Mouse (Mus musculus) small intestine, adult 2 months (tissue): ENCODE results near the gene Msmp. TPM values are rescaled to one million over a fixed set of nuclear protein-coding genes. Genes with fewer than 3 reads are reported as not detected.

Experiments used
- H3K27ac ChIP-seq: fragments of 200-500 bp; 2 replicates; pipeline ENCODE4 v1.5.1; 2012; ENCODE audit warnings: low read depth, low read length, control low read depth, inconsistent platforms; ENCODE audit not compliant: insufficient read depth
- H3K27me3 ChIP-seq: fragments of 200-500 bp; 2 replicates; pipeline ENCODE4 v1.6.1; 2012; ENCODE audit warnings: mild to moderate bottlenecking, moderate library complexity, low read length, inconsistent platforms; ENCODE audit not compliant: control insufficient read depth, insufficient read depth
- H3K36me3 ChIP-seq: fragments of 200-500 bp; 2 replicates; pipeline ENCODE4 v1.6.1; 2012; ENCODE audit warnings: mild to moderate bottlenecking, low read length, control low read depth, inconsistent platforms; ENCODE audit not compliant: control insufficient read depth, insufficient read depth
- H3K4me1 ChIP-seq: fragments of 200-500 bp; 2 replicates; pipeline ENCODE4 v1.6.1; 2012; ENCODE audit warnings: low read length, inconsistent platforms, mixed read lengths; ENCODE audit not compliant: control insufficient read depth, insufficient read depth, insufficient read length
- H3K4me3 ChIP-seq: fragments of 200-500 bp; 2 replicates; pipeline ENCODE4 v1.5.1; 2012; ENCODE audit warnings: low read depth, mild to moderate bottlenecking, control low read depth, inconsistent platforms, low read length, moderate library complexity
- CTCF ChIP-seq: fragments of 200-500 bp; IDR thresholded peaks from 2 replicates; pipeline ENCODE4 v1.5.1; 2012; ENCODE audit warnings: low read depth, mild to moderate bottlenecking, control low read depth, inconsistent platforms, low read length, moderate library complexity, mixed read lengths; ENCODE audit not compliant: insufficient replicate concordance, insufficient read length; ENCODE audit errors: extremely low read depth
- POLR2A ChIP-seq: fragments of 200-500 bp; IDR thresholded peaks from 2 replicates; pipeline ENCODE4 v1.6.1; 2012; ENCODE audit warnings: low read depth, mild to moderate bottlenecking, control low read depth, inconsistent platforms, low read length, moderate library complexity
- WGBS: fragments of 180-500 bp; shearing (Covaris S2); methylation state at CpG from one replicate; pipeline ENCODE4 v1.1.7; 2018; 5-methylcytosine and 5-hydroxymethylcytosine counted together
- polyA plus RNA-seq: library from polyadenylated mRNA; depleted of rRNA; stranded (reverse); fragments of >200 nt; gene quantifications from 2 replicates; pipeline ENCODE4 v1.2.3, GENCODE M21; 2012

The Msmp gene
- polyA plus RNA-seq, 1 experiment, result not detected

- no peak for TF ChIP-seq CTCF
- no peaks in the 10 kb centered on the region; the same call in 1 of the 2 replicates for H3K4me1 ChIP-seq
- H3K36me3 ChIP-seq, result no peaks in the 10 kb centered on the region
- 33% methylated on average over 5 of the region's 5 CpGs for WGBS
- no peak overlapping the region for H3K4me3 ChIP-seq
- no peak overlapping the region for H3K27ac ChIP-seq
- no peaks in the 10 kb centered on the region for H3K27me3 ChIP-seq
Measured at GRCm38 (mm10) chr4:43591543-43591942, 7.2 kb upstream of the Msmp start.

DNA sequence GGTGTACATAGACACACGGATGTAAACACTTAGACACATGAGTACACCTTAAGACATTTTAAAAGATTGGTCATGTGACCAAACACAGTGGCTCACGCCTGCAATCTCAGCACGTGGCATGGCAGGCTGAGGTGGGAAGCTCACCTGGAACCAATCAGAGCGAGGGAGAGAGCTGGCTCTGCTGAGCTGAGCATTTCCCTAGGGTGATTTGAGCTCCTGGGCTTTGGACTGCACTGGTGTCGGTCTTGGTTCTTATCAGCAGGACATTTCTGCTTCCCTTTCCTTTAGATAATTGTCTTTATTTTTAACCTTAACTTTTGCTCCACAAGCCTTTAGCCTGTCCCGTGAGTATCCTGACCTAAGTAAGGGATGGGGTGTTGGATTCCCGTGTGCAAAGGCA lies 3.4 kb upstream of the Msmp start:
- Histone ChIP-seq H3K4me3 (no peak overlapping the region), H3K27ac (no peak overlapping the region), H3K36me3 (peaks cover 11% of the 10 kb centered on the region), H3K27me3 (no peaks in the 10 kb centered on the region), H3K4me1 (no peaks in the 10 kb centered on the region; the same call in 1 of the 2 replicates)
- WGBS, result 28% methylated on average over 7 of the region's 7 CpGs
- TF ChIP-seq POLR2A (no peak), CTCF (no peak)

GRCm38 (mm10) chr4:43586411-43586810 lies 2.1 kb upstream of the Msmp start:
- H3K4me1 ChIP-seq, result no peaks in the 10 kb centered on the region; the same call in 1 of the 2 replicates
- 37% methylated on average over 8 of the region's 8 CpGs for WGBS
- peaks cover 21% of the 10 kb centered on the region for H3K36me3 ChIP-seq
- H3K27me3 ChIP-seq, result no peaks in the 10 kb centered on the region
- H3K4me3 ChIP-seq, result no peak overlapping the region
- no peak for TF ChIP-seq CTCF
- TF ChIP-seq POLR2A, result no peak
- no peak overlapping the region for H3K27ac ChIP-seq

- no peak overlapping the region for H3K27ac ChIP-seq
- H3K4me1 ChIP-seq, result no peaks in the 10 kb centered on the region; the same call in 1 of the 2 replicates
- TF ChIP-seq POLR2A, result no peak
- no peak for TF ChIP-seq CTCF
- 69% methylated on average over 10 of the region's 10 CpGs for WGBS
- no peaks in the 10 kb centered on the region for H3K27me3 ChIP-seq
- peaks cover 27% of the 10 kb centered on the region for H3K36me3 ChIP-seq
- no peak overlapping the region for H3K4me3 ChIP-seq
Measured at GRCm38 (mm10) chr4:43585682-43586081, 1.4 kb upstream of the Msmp start.

DNA sequence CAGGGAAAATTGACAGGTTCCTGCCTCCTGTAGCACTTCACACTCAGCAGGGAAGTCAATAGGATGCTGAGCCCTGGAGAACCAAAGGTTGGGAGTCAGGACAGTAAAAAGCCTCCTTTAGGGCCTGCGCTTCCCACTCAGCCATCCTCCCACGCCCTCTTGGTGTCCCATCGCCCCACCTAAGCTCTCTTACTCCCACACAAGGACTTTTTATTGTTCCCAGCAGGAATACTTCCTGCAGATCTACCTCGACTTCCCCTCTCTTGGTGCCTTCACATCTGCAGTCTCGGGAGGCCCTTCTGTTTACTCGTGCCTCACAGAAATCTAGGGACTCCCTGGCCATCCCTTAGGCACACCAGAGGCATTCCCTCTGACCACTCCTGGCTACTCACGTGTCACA lies 873 bp downstream of the Msmp start:
- TF ChIP-seq CTCF, result no peak
- TF ChIP-seq POLR2A, result no peak
- Histone ChIP-seq H3K27ac (no peak overlapping the region), H3K4me1 (peaks cover 2% of the 10 kb centered on the region; the same call in 1 of the 2 replicates), H3K36me3 (peaks cover 30% of the 10 kb centered on the region), H3K4me3 (no peak overlapping the region), H3K27me3 (no peaks in the 10 kb centered on the region)
- WGBS, result 74% methylated on average over 7 of the region's 7 CpGs

- 82% methylated on average over 5 of the region's 5 CpGs for WGBS
- H3K4me1 ChIP-seq, result peaks cover 5% of the 10 kb centered on the region
- no peak overlapping the region for H3K27ac ChIP-seq
- peaks cover 30% of the 10 kb centered on the region for H3K36me3 ChIP-seq
- TF ChIP-seq CTCF (no peak), POLR2A (no peak)
- H3K4me3 ChIP-seq, result no peak overlapping the region
- no peaks in the 10 kb centered on the region for H3K27me3 ChIP-seq
Measured at GRCm38 (mm10) chr4:43582241-43582640, 2.1 kb downstream of the Msmp start.

DNA sequence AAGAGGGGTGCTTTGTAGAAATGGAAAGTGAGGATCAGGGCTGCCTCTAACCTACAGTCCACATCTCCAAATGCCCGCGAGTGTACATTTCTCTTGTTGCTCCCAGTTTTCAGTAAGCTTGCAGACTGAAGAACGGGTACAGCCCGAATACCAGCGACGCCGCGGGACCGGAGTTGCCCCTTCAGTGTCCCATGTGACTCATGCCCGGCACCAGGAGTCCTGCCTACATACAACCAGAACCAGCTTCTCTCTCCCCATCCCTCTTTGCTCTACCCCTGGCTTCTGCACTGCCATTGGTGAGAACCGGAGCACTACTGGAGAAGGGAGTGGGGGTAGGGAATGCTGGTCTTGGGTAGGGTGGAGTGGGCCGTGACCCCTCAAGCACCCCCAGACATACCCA lies 2.9 kb downstream of the Msmp start:
- peaks cover 30% of the 10 kb centered on the region for H3K36me3 ChIP-seq
- H3K27ac ChIP-seq, result no peak overlapping the region
- WGBS, result 95% methylated on average over 12 of the region's 12 CpGs
- peaks cover 10% of the 10 kb centered on the region for H3K4me1 ChIP-seq
- H3K27me3 ChIP-seq, result no peaks in the 10 kb centered on the region
- TF ChIP-seq CTCF, result no peak
- TF ChIP-seq POLR2A, result no peak
- no peak overlapping the region for H3K4me3 ChIP-seq

DNA sequence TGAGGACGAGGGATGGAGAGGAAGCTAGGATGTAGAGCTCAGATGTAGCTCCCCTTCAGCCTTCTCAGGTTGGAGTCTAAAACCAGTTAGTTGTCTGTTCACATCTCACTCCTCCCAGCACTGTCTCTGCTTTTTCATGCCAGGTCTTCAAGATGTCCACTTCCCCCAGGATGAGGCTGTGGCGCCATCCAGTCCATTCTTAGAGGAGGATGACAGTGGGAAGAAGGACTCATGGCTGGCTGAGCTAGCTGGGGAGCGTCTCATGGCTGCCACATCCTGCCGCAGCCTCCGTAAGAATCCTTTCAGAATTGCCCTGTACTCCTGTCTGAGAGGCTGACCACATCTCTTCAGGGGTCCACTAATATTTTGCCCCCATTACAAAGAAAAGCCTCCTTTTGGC lies 3.6 kb downstream of the Msmp start:
- TF ChIP-seq CTCF (no peak), POLR2A (no peak)
- Histone ChIP-seq H3K27me3 (no peaks in the 10 kb centered on the region), H3K36me3 (peaks cover 30% of the 10 kb centered on the region), H3K27ac (no peak overlapping the region), H3K4me3 (no peak overlapping the region), H3K4me1 (peaks cover 12% of the 10 kb centered on the region)
- 92% methylated on average over 5 of the region's 5 CpGs for WGBS
